Mouse (Mus musculus) CH12.LX (cell line): ENCODE measurements around the gene Isl1.

Experiments used
- CTCF ChIP-seq, 2 experiments: IDR thresholded peaks in 1 of 2; conservative IDR thresholded peaks in 1 of 2; 2 replicates each; pipeline ENCODE4 v1.5.1; 2011 to 2012; ENCODE audit warnings: low read depth in 2 of 2, low read length in 2 of 2, improper control_type of control experiment in 1 of 2, inconsistent platforms in 1 of 2, mild to moderate bottlenecking in 1 of 2, moderate library complexity in 1 of 2
- E2F4 ChIP-seq: IDR thresholded peaks from 2 replicates; pipeline ENCODE4 v1.6.1; 2011; ENCODE audit warnings: low read depth, low read length, improper control_type of control experiment; ENCODE audit not compliant: insufficient replicate concordance
- ELF1 ChIP-seq: IDR thresholded peaks from 2 replicates; pipeline ENCODE4 v1.6.1; 2014; ENCODE audit warnings: low read depth, mild to moderate bottlenecking, inconsistent platforms, low read length, improper control_type of control experiment
- EP300 ChIP-seq: IDR thresholded peaks from 2 replicates; pipeline ENCODE4 v1.6.1; 2011; ENCODE audit warnings: low read length, improper control_type of control experiment
- MAFK ChIP-seq: IDR thresholded peaks from 2 replicates; pipeline ENCODE4 v1.6.1; 2011; ENCODE audit warnings: low read length, improper control_type of control experiment; ENCODE audit not compliant: insufficient replicate concordance
- POLR2A ChIP-seq: IDR thresholded peaks from 2 replicates; pipeline ENCODE4 v1.6.1; 2011; ENCODE audit warnings: low read depth, mild to moderate bottlenecking, improper control_type of control experiment, low read length
- POLR2AphosphoS2 ChIP-seq: IDR thresholded peaks from 2 replicates; pipeline ENCODE4 v1.6.1; 2011; ENCODE audit warnings: low read depth, low read length, improper control_type of control experiment
- TBP ChIP-seq: conservative IDR thresholded peaks from 2 replicates; pipeline ENCODE4 v1.6.1; 2011; ENCODE audit warnings: low read depth, low read length, improper control_type of control experiment
- TCF12 ChIP-seq: IDR thresholded peaks from 2 replicates; pipeline ENCODE4 v1.6.1; 2014; ENCODE audit warnings: low read depth, mild to moderate bottlenecking, inconsistent platforms, low read length, improper control_type of control experiment
- USF1 ChIP-seq: IDR thresholded peaks from 2 replicates; pipeline ENCODE4 v1.6.1; 2014; ENCODE audit warnings: low read depth, mild to moderate bottlenecking, inconsistent platforms, low read length, improper control_type of control experiment
- ZMIZ1 ChIP-seq: IDR thresholded peaks from 2 replicates; pipeline ENCODE4 v1.6.1; 2012; ENCODE audit warnings: low read depth, mild to moderate bottlenecking, inconsistent platforms, low read length, improper control_type of control experiment
- ZNF384 ChIP-seq: IDR thresholded peaks from 2 replicates; pipeline ENCODE4 v1.6.1; 2012; ENCODE audit warnings: low read depth, low read length, improper control_type of control experiment, inconsistent platforms

DNA sequence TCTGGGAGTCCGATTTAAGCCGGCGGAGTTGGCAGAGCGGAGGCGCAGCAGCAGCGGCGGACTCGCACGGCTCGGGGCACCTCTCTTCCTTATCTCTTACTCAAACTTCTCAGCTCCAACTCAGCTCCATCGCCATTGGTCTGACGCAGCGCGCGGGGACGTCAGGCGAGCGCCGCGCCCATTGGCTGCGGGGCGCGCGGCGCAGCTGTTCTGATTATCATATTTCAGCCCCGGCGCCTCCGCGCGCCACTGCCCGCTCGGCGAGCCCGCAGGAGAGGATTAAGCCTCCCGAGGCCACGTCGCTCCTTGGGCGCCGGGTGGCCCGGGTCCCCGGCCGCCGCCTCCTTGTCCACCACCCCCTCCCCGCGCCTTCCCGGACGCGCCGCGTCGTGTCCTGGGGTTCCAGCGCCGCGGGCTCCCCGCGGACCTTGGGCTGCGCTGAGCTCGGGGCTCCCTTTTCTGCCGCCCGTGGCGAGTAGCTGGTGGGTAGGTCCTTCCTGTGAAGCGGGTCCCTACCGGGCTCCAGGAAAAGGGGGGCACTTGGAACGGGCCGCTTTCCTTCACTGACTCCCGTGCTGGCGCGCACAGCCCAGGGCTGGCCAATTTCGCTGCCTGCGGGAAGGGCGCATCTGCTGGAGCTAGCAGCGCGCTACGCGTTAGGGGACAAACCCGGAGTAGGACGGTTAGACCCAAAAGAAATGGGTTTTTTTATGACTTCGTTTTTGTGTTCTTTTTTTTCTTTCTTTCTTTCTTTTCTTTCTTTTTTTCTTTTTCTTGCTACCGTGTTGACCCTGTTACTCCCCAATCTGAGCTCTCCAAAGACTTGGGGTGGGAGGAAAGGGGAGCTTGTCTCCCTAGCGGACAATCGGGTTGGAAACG is at the start of gene Isl1:
- no peak for TF ChIP-seq CTCF (conservative IDR thresholded peaks at IDR 0.05 in 1 of 2, IDR thresholded peaks at IDR 0.05 in 1 of 2; ENCODE audit: low read depth in 2 of 2, low read length in 2 of 2)
- TF ChIP-seq ELF1, result no peak
- no peak for TF ChIP-seq POLR2A
- no peak for TF ChIP-seq MAFK
- no peak for TF ChIP-seq TCF12
- no peak for TF ChIP-seq ZNF384
- TF ChIP-seq ZMIZ1, result no peak
- TF ChIP-seq USF1, result no peak
- TF ChIP-seq POLR2AphosphoS2, result no peak
- TF ChIP-seq E2F4, result no peak
- no peak for TF ChIP-seq EP300
- no peak for TF ChIP-seq TBP
